Mouse (Mus musculus): ENCODE measurements around the gene Pde2a.

DNA sequence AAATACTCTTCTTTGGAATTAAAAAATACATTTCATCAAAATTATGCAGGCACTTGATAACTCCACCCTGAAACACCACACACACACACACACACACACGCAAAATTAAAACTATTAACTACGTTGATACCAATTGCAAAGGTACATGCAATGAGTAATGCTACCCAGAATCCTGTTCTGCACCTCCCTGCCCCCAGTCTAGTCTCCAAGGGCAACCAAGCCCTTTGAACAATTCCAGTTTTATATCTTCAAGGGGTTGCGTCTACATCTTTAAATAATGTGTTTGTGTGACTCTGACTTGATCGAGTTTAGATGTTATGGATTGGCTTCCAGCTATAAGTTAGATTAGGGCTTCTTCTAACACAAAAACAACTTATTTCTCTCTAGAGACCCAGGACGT lies 114.0 kb downstream of the Pde2a start:
- no peak for TF ChIP-seq ELF1 (IDR thresholded peaks at IDR 0.05; ENCODE audit: low read depth, low read length)
- TF ChIP-seq POLR2AphosphoS2 (IDR thresholded peaks at IDR 0.05; ENCODE audit: low read depth, low read length), result no peak

All from CH12.LX (cell line).